Mouse (Mus musculus): ENCODE results near the gene Pip4k2a. TPM values are rescaled to one million over a fixed set of nuclear protein-coding genes. Genes with fewer than 3 reads are reported as not detected.

Pip4k2a gene
- total and polyA plus RNA-seq, 3 experiments, result 6.6 to 52.9 (median 20.8) TPM

GRCm38 (mm10) chr2:18921570-18922180 is 76.3 kb downstream of the Pip4k2a start:
- dilution Hi-C loops (cut with MboI; ENCODE audit: extremely low pct_ligation_motif_present, extremely low pct_unique_long_range_greater_than_20kb, low sequenced_read_pairs) (no loop called here), in situ Hi-C loops (cut with MboI; ENCODE audit: low pct_ligation_motif_present, low pct_unique_long_range_greater_than_20kb, low sequenced_read_pairs) (no loop called here)
- TF ChIP-seq EP300 (IDR thresholded peaks at IDR 0.05; ENCODE audit: low read length), result no peak; the same call in 1 of the 2 replicates
- peak; percentile 65 for TF ChIP-seq TCF12 (IDR thresholded peaks at IDR 0.05; ENCODE audit: low read depth, low read length)
- TF ChIP-seq CHD2 (IDR thresholded peaks at IDR 0.05; ENCODE audit: low read length), result no peak
- no peak for TF ChIP-seq ZMIZ1 (IDR thresholded peaks at IDR 0.05; ENCODE audit: low read depth, low read length)
- TF ChIP-seq MXI1 (IDR thresholded peaks at IDR 0.05; ENCODE audit: low read depth, low read length), result no peak
- TF ChIP-seq JUN (IDR thresholded peaks at IDR 0.05; ENCODE audit: insufficient read depth, low read depth, low read length), result no peak
- TF ChIP-seq KAT2A (IDR thresholded peaks at IDR 0.05; ENCODE audit: insufficient replicate concordance, low read length), result no peak
- no peak for TF ChIP-seq NELFE (IDR thresholded peaks at IDR 0.05; ENCODE audit: low read depth, low read length)
- peak; percentile 97 for TF ChIP-seq ZKSCAN1 (IDR thresholded peaks at IDR 0.05; ENCODE audit: borderline replicate concordance, low read depth, low read length)
- TF ChIP-seq E2F4 (IDR thresholded peaks at IDR 0.05; ENCODE audit: insufficient replicate concordance, low read depth, low read length), result no peak
- TF ChIP-seq NRF1 (IDR thresholded peaks at IDR 0.05; ENCODE audit: low read depth, low read length), result no peak
- TF ChIP-seq TBP (conservative IDR thresholded peaks at IDR 0.05; ENCODE audit: low read depth, low read length), result no peak
- no peak for TF ChIP-seq RAD21 (IDR thresholded peaks at IDR 0.05; ENCODE audit: low read depth, low read length)
- TF ChIP-seq ZC3H11A (IDR thresholded peaks at IDR 0.05; ENCODE audit: low read depth, low read length), result no peak
- TF ChIP-seq ETS1 (conservative IDR thresholded peaks at IDR 0.05; ENCODE audit: low read depth, low read length), result peak; percentile 37; the same call in 1 of the 2 replicates
- TF ChIP-seq MAZ (IDR thresholded peaks at IDR 0.05; ENCODE audit: low read depth, low read length), result no peak
- no peak for TF ChIP-seq MYC (IDR thresholded peaks at IDR 0.05; ENCODE audit: low read depth, low read length)
- no peak for TF ChIP-seq POLR2AphosphoS2 (IDR thresholded peaks at IDR 0.05; ENCODE audit: low read depth, low read length)
- TF ChIP-seq JUND (conservative IDR thresholded peaks at IDR 0.05; ENCODE audit: low read depth, low read length), result no peak
- no peak for TF ChIP-seq POLR2A (IDR thresholded peaks at IDR 0.05; ENCODE audit: low read depth, low read length)
- 0 out of 2 replicates have a peak, but pooled peaks have one; percentile 9 for TF ChIP-seq IRF4 (IDR thresholded peaks at IDR 0.05; ENCODE audit: low read depth, low read length)
- TF ChIP-seq MEF2A (IDR thresholded peaks at IDR 0.05; ENCODE audit: borderline replicate concordance, low read depth, low read length), result peak; percentile 30; the same call in 1 of the 2 replicates
- TF ChIP-seq PAX5 (IDR thresholded peaks at IDR 0.05; ENCODE audit: low read length), result no peak
- no peak for TF ChIP-seq BHLHE40 (IDR thresholded peaks at IDR 0.05; ENCODE audit: low read depth, low read length)
- no peak for TF ChIP-seq ZNF384 (IDR thresholded peaks at IDR 0.05; ENCODE audit: low read depth, low read length)
- no peak for TF ChIP-seq ELF1 (IDR thresholded peaks at IDR 0.05; ENCODE audit: low read depth, low read length)
- TF ChIP-seq CHD1 (IDR thresholded peaks at IDR 0.05; ENCODE audit: low read depth, low read length), result no peak
- no peak for TF ChIP-seq MAX (IDR thresholded peaks at IDR 0.05; ENCODE audit: low read length)
- TF ChIP-seq CTCF (conservative IDR thresholded peaks at IDR 0.05 in 1 of 2, IDR thresholded peaks at IDR 0.05 in 1 of 2; ENCODE audit: low read depth in 2 of 2, low read length in 2 of 2), result no peak
- no peak for TF ChIP-seq USF1 (IDR thresholded peaks at IDR 0.05; ENCODE audit: low read depth, low read length)
- H3K36me3 ChIP-seq (replicated peaks in 1 of 2; ENCODE audit: control insufficient read depth in 1 of 2, insufficient read depth in 1 of 2, low read length in 1 of 2), result peaks cover 0 to 4% of the 10 kb centered on the region in 2 experiments
- no peaks in the 10 kb centered on the region for H3K27me3 ChIP-seq (replicated peaks)
- DNase-seq (ENCODE audit: extremely low read depth), result peak; percentile 70
- no peak overlapping the region for H3K9ac ChIP-seq (ENCODE audit: insufficient read depth, low read depth)
- no peak overlapping the region for H3K4me2 ChIP-seq (ENCODE audit: insufficient read depth, low read depth, poor library complexity, severe bottlenecking)
- peaks cover 8 to 96% of the 10 kb centered on the region in 2 experiments for H3K4me1 ChIP-seq (ENCODE audit: control insufficient read depth in 1 of 2, insufficient read depth in 2 of 2)
- no peak overlapping the region for H3K27ac ChIP-seq (ENCODE audit: insufficient read depth, low read depth)
- H3K79me2 ChIP-seq (replicated peaks; ENCODE audit: control insufficient read depth, extremely low read depth, insufficient read depth, poor library complexity, severe bottlenecking), result no peaks in the 10 kb centered on the region; the same call in 1 of the 2 replicates
- H3K9me3 ChIP-seq (replicated peaks; ENCODE audit: low read length), result no peaks in the 10 kb centered on the region
- no peak overlapping the region for H3K4me3 ChIP-seq (replicated peaks in 1 of 3; ENCODE audit: low read depth in 2 of 3, low read length in 2 of 3, poor library complexity in 1 of 3)

All from CH12.LX (cell line).